ENCODE assay signal across 14 mouse cellular contexts in the genomic region with DNA sequence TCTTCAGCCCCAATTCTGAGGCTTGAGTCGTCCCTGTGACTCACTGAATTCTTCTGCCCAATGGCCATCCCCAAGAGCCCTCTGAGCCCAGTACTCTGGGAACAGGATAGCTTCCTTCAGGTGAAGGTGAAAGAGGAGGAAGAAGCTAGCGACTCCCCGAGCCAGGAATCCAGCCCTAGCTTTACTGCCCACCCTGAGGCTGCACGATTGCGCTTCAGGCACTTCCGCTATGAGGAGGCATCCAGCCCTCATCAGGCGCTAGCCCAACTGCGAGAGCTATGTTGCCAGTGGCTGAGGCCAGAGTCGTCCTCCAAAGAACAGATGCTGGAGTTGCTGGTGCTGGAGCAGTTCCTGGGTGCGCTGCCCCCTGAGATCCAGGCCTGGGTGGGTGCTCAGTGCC. TPM values are rescaled to one million over a fixed set of nuclear protein-coding genes. Genes with fewer than 3 reads are reported as not detected.
A peak's percentile ranks its signal among the peaks of the same experiment; 100 is the strongest.
DNase-seq lines count a peak whose midpoint lies in the region; ATAC-seq lines count a peak whose summit lies in the region.
"Had no signal": no experiment of that assay in that cellular context is flagged by ENCODE, and none has a peak within 500 bp of the region (broad histone marks: within the 10 kb centered on the region; RNA-seq: fewer than 3 reads in every experiment).

No protein-coding gene starts in this region.

- intact Hi-C loops in heart, postnatal 25 days (cut with DNase I) = no loop called here
- intact Hi-C loops in left cerebral cortex, postnatal 10 days (cut with DNase I) = no loop called here

- ATAC-seq in heart, embryonic 16.5 days (replicated peaks; ENCODE audit: extremely low read depth, insufficient read depth, low FRiP score) = no peak
- ATAC-seq in hematopoietic stem cell, adult 5-6 weeks (replicated peaks in 1 of 2; ENCODE audit: insufficient read depth in 1 of 2, low FRiP score in 2 of 2, low TSS enrichment in 1 of 2, low read depth in 1 of 2, poor library complexity in 2 of 2, severe bottlenecking in 2 of 2) = peak; percentile 92
- ATAC-seq in megakaryocyte-erythroid progenitor cell, adult 5-6 weeks (replicated peaks; ENCODE audit: low FRiP score, low TSS enrichment, poor library complexity, severe bottlenecking) = peak; percentile 80
- ATAC-seq: forebrain, embryonic 14.5 days had no signal

- H3K9me3 ChIP-seq in heart, embryonic 16.5 days (replicated peaks; ENCODE audit: control insufficient read depth, low read length) = no peaks in the 10 kb centered on the region
- H3K9me3 ChIP-seq: G1E; limb, embryonic 15.5 days; stomach, embryonic 15.5 days had no signal

- WGBS in heart, embryonic 16.5 days = 60% methylated on average over 10 of the region's 10 CpGs

- H3K27me3 ChIP-seq in heart, embryonic 16.5 days (ENCODE audit: control insufficient read depth, insufficient read depth, low read length) = no peaks in the 10 kb centered on the region
- H3K27me3 ChIP-seq: limb, embryonic 15.5 days; stomach, embryonic 15.5 days had no signal

- H3K9ac ChIP-seq in heart, embryonic 16.5 days (ENCODE audit: low read length) = no peak overlapping the region
- H3K9ac ChIP-seq: limb, embryonic 15.5 days; stomach, embryonic 15.5 days had no signal

- DNase-seq in heart, postnatal 25 days (ENCODE audit: low spot score) = no peak
- DNase-seq in ES-CJ7 (ENCODE audit: low read depth, low spot score) = peak; percentile 90
- no peak for DNase-seq in natural killer cell, adult 2 months (ENCODE audit: low spot score in 2 of 2)
- DNase-seq in urinary bladder, postnatal 36 days (ENCODE audit: low spot score in 2 of 2) = no peak
- no peak for DNase-seq in left cerebral cortex, postnatal 10 days (ENCODE audit: extremely low spot score in 1 of 2, low spot score in 2 of 2)
- DNase-seq: adrenal gland, postnatal 36 days had no signal

- H3K4me3 ChIP-seq in heart, embryonic 16.5 days (ENCODE audit: low read length) = peak overlapping the region; percentile 4
- H3K4me3 ChIP-seq: limb, embryonic 15.5 days; stomach, embryonic 15.5 days had no signal

- H3K36me3 ChIP-seq in heart, embryonic 16.5 days (ENCODE audit: control insufficient read depth, insufficient read depth) = peaks cover 37% of the 10 kb centered on the region

- H3K27ac ChIP-seq in heart, embryonic 16.5 days (ENCODE audit: low read length) = no peak overlapping the region
- H3K27ac ChIP-seq: limb, embryonic 15.5 days; stomach, embryonic 15.5 days had no signal

- peaks cover 2% of the 10 kb centered on the region for H3K4me1 ChIP-seq in heart, embryonic 16.5 days (ENCODE audit: control insufficient read depth, insufficient read depth, low read length)

- 0 out of 2 replicates have a peak overlapping the region, but pooled peaks have one; percentile 0 for H3K4me2 ChIP-seq in heart, embryonic 16.5 days (ENCODE audit: low read depth, low read length)
- H3K4me2 ChIP-seq: limb, embryonic 15.5 days; midbrain, embryonic 11.5 days; stomach, embryonic 15.5 days had no signal

RNA-seq across cellular contexts. Expression of a gene that starts 6.0 kb away (rescaled TPM):
- 9.9 and 10.8 TPM in 2 replicates for polyA plus RNA-seq in heart, embryonic 16.5 days (2015; fragmentation: Nextera tagmentation; extraction: Ambion mirVana)
- 1 to 10 TPM; 5.2 to 6.2 TPM for total RNA-seq in heart, postnatal 25 days (2021)
- 4.1 and 5.8 TPM in 2 replicates for total RNA-seq in hematopoietic stem cell, adult 5-6 weeks (2017)
- 13.3 and 18.7 TPM in 2 replicates for total RNA-seq in megakaryocyte-erythroid progenitor cell, adult 5-6 weeks (2014; fragmentation: Nextera tagmentation)
- 5.7 and 7.1 TPM in 2 replicates for total RNA-seq in megakaryocyte-erythroid progenitor cell, adult 5-6 weeks (2017)
- 10 to 100 TPM; 11.2 to 12.3 TPM for total RNA-seq in left cerebral cortex, postnatal 10 days (2021)

RNA-seq across cellular contexts. Expression of a gene that starts 18.5 kb away (rescaled TPM):
- polyA plus RNA-seq in heart, embryonic 16.5 days (2015; fragmentation: Nextera tagmentation; extraction: Ambion mirVana) = 521 and 529 TPM in 2 replicates
- total RNA-seq in heart, postnatal 25 days (2021) = 100 to 1,000 TPM; 507 to 542 TPM
- 1,183 and 1,501 TPM in 2 replicates for total RNA-seq in hematopoietic stem cell, adult 5-6 weeks (2017)
- total RNA-seq in megakaryocyte-erythroid progenitor cell, adult 5-6 weeks (2014; fragmentation: Nextera tagmentation) = 3,241 and 3,814 TPM in 2 replicates
- 1,950 and 2,335 TPM in 2 replicates for total RNA-seq in megakaryocyte-erythroid progenitor cell, adult 5-6 weeks (2017)
- 100 to 1,000 TPM; 507 to 513 TPM for total RNA-seq in left cerebral cortex, postnatal 10 days (2021)

RNA-seq across cellular contexts. Expression of a gene that starts 22.6 kb away (rescaled TPM):
- 2.7 and 3.2 TPM in 2 replicates for polyA plus RNA-seq in heart, embryonic 16.5 days (2015; fragmentation: Nextera tagmentation; extraction: Ambion mirVana)
- total RNA-seq in heart, postnatal 25 days (2021) = 1 to 10 TPM; 3.2 to 4.0 TPM
- 5.3 and 6.4 TPM in 2 replicates for total RNA-seq in hematopoietic stem cell, adult 5-6 weeks (2017)
- 3.2 and 6.2 TPM in 2 replicates for total RNA-seq in megakaryocyte-erythroid progenitor cell, adult 5-6 weeks (2014; fragmentation: Nextera tagmentation)
- total RNA-seq in megakaryocyte-erythroid progenitor cell, adult 5-6 weeks (2017) = 3.3 and 4.0 TPM in 2 replicates
- 1 to 10 TPM; 7.5 to 7.7 TPM for total RNA-seq in left cerebral cortex, postnatal 10 days (2021)

RNA-seq across cellular contexts. Expression of a gene that starts 23.6 kb away (rescaled TPM):
- polyA plus RNA-seq in heart, embryonic 16.5 days (2015; fragmentation: Nextera tagmentation; extraction: Ambion mirVana) = 0.47 and 0.74 TPM in 2 replicates
- under 1 TPM; 0.21 to 0.22 TPM for total RNA-seq in heart, postnatal 25 days (2021)
- total RNA-seq in hematopoietic stem cell, adult 5-6 weeks (2017) = 0.50 and 1.2 TPM in 2 replicates
- total RNA-seq in megakaryocyte-erythroid progenitor cell, adult 5-6 weeks (2014; fragmentation: Nextera tagmentation) = 0.77 and 1.2 TPM in 2 replicates
- total RNA-seq in megakaryocyte-erythroid progenitor cell, adult 5-6 weeks (2017) = 1.6 TPM in 1 of 2 replicates, not detected in the other
- total RNA-seq in left cerebral cortex, postnatal 10 days (2021) = 1 to 10 TPM; 1.3 to 1.6 TPM
